Mouse (Mus musculus) thymus, adult 2 months (tissue): ENCODE data around the gene Nme6.

ENCODE experiments used
- CTCF ChIP-seq: fragments of 200-500 bp; IDR thresholded peaks from 2 replicates; pipeline ENCODE4 v1.5.1; 2012; ENCODE audit warnings: mild to moderate bottlenecking, control low read depth, low read length, moderate library complexity, borderline replicate concordance; ENCODE audit not compliant: control insufficient read depth, poor library complexity, insufficient read depth; ENCODE audit errors: extremely low read depth
- POLR2A ChIP-seq: fragments of 200-500 bp; IDR thresholded peaks from 2 replicates; pipeline ENCODE4 v1.6.1; 2012; ENCODE audit warnings: mild to moderate bottlenecking, low read length, control low read depth, moderate library complexity; ENCODE audit not compliant: control insufficient read depth, poor library complexity, insufficient read depth; ENCODE audit errors: extremely low read depth

DNA sequence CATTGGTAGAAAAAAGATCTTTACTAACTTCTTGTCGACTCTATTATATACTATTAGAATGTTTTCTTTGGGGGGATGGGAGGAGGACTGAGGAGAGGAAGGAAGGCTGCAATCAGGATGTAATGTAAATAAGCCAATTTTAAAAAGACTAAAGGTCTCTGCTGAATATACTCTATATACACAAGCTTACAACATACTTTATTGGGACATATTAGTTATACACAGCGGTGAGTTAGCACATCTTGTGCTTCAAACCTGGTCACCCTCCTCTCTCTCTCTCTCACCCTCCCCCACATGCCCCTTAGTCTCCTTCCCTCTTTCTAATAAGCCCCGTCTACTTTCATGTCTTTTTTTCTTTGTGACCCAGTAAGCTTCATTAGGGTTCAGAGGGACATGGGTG is 24.7 kb upstream of the Nme6 start:
- TF ChIP-seq CTCF = no peak
- no peak for TF ChIP-seq POLR2A
